Comparison of ENCODE assay signal across 26 mouse cellular contexts in the genomic region with DNA sequence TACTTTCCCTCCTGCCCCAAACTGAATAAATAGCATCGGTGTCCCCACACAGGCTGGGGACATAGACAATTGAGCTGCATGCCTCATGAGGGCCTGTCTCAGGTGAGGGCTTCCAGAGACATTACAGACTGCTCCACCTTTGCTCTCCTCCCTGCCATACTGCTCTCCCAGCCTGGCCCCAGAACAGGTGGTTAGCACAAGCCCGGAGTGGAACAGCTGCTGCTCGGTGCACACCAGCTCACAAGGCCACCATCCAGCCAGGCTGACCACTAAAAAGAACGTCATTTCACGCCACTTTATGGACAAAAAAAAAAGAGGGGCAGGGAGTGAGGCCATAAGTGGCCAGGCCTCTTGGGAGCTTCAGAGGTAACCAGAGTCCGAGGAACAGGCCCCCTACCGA. TPM values are rescaled to one million over a fixed set of nuclear protein-coding genes. Genes with fewer than 3 reads are reported as not detected.
DNase-seq lines count a peak whose midpoint lies in the region; ATAC-seq and TF ChIP-seq lines count a peak whose summit lies in the region.
"Had no signal": no experiment of that assay in that cellular context is flagged by ENCODE, and none has a peak within 500 bp of the region (broad histone marks: within the 10 kb centered on the region; RNA-seq: fewer than 3 reads in every experiment).

No protein-coding gene starts in this region.

- no peak for ATAC-seq in hindbrain, embryonic 13.5 days (ENCODE audit: low FRiP score)
- ATAC-seq in hindbrain, embryonic 11.5 days (ENCODE audit: low FRiP score): no peak
- ATAC-seq in neural tube, embryonic 11.5 days (ENCODE audit: insufficient read depth, low FRiP score, low TSS enrichment): no peak
- no peak for ATAC-seq in neural tube, embryonic 15.5 days (ENCODE audit: low FRiP score)
- ATAC-seq: activated CD4-positive, CD25-positive, alpha-beta regulatory T cell, adult 4 months; CD4-positive, CD25-positive, alpha-beta regulatory T cell, adult 4 months; forebrain, embryonic 14.5 days; forebrain, embryonic 16.5 days; Patski had no signal

- H3K36me3 ChIP-seq in hindbrain, embryonic 13.5 days: peaks cover 91% of the 10 kb centered on the region
- H3K36me3 ChIP-seq in hindbrain, embryonic 11.5 days (ENCODE audit: control insufficient read depth, insufficient read depth, low read length): peaks cover 27% of the 10 kb centered on the region
- peaks cover 35% of the 10 kb centered on the region for H3K36me3 ChIP-seq in neural tube, embryonic 11.5 days (ENCODE audit: control insufficient read depth, insufficient read depth, low read length)
- peaks cover 69% of the 10 kb centered on the region for H3K36me3 ChIP-seq in neural tube, embryonic 15.5 days
- H3K36me3 ChIP-seq in myocyte (ENCODE audit: control insufficient read depth, insufficient read depth): peaks cover 30% of the 10 kb centered on the region

- no peak for DNase-seq in hindbrain, embryonic 11.5 days (ENCODE audit: low spot score)
- DNase-seq in neural tube, embryonic 11.5 days (ENCODE audit: low spot score): no peak
- DNase-seq: adrenal gland, adult 8-10 months; adrenal gland, postnatal 14 days; adrenal gland, postnatal 36 days; B cell, adult 2 months; cerebellum, adult 11-12 months; cerebellum, adult 2 months; cerebellum, adult 9-10 months; cerebellum, postnatal 10 days; cerebellum, postnatal 25 days had no signal

- no peaks in the 10 kb centered on the region for H3K9me3 ChIP-seq in hindbrain, embryonic 13.5 days
- H3K9me3 ChIP-seq in hindbrain, embryonic 11.5 days (ENCODE audit: control insufficient read depth, low read length): no peaks in the 10 kb centered on the region
- no peaks in the 10 kb centered on the region for H3K9me3 ChIP-seq in neural tube, embryonic 11.5 days (ENCODE audit: control insufficient read depth, low read length)
- no peaks in the 10 kb centered on the region for H3K9me3 ChIP-seq in neural tube, embryonic 15.5 days (replicated peaks)
- H3K9me3 ChIP-seq: embryonic facial prominence, embryonic 10.5 days; embryonic facial prominence, embryonic 12.5 days; forebrain, embryonic 10.5 days; forebrain, embryonic 12.5 days; G1E had no signal

- H3K4me3 ChIP-seq in hindbrain, embryonic 13.5 days: no peak overlapping the region
- no peak overlapping the region for H3K4me3 ChIP-seq in hindbrain, embryonic 11.5 days (ENCODE audit: low read depth, low read length)
- no peak overlapping the region for H3K4me3 ChIP-seq in neural tube, embryonic 11.5 days (ENCODE audit: low read depth, low read length)
- no peak overlapping the region for H3K4me3 ChIP-seq in neural tube, embryonic 15.5 days (replicated peaks)
- H3K4me3 ChIP-seq in myocyte: no peak overlapping the region
- H3K4me3 ChIP-seq: embryonic facial prominence, embryonic 10.5 days; embryonic facial prominence, embryonic 12.5 days; erythroblast, embryonic 14.5 days; forebrain, embryonic 10.5 days; forebrain, embryonic 12.5 days had no signal

- WGBS in hindbrain, embryonic 13.5 days: 72% methylated on average over 7 of the region's 7 CpGs
- 78% methylated on average over 7 of the region's 7 CpGs for WGBS in hindbrain, embryonic 11.5 days
- WGBS in neural tube, embryonic 11.5 days: 67% methylated on average over 7 of the region's 7 CpGs
- 59% methylated on average over 7 of the region's 7 CpGs for WGBS in neural tube, embryonic 15.5 days

- H3ac ChIP-seq in myocyte (ENCODE audit: control insufficient read depth, insufficient read length): no peak overlapping the region

- TF ChIP-seq POLR2A in myocyte (IDR thresholded peaks at IDR 0.05; ENCODE audit: insufficient read length, low read depth): no peak

- no peaks in the 10 kb centered on the region for H3K27me3 ChIP-seq in hindbrain, embryonic 13.5 days
- no peaks in the 10 kb centered on the region for H3K27me3 ChIP-seq in hindbrain, embryonic 11.5 days (ENCODE audit: control insufficient read depth, insufficient read depth, low read length)
- H3K27me3 ChIP-seq in neural tube, embryonic 11.5 days (ENCODE audit: control insufficient read depth, insufficient read depth, low read length): no peaks in the 10 kb centered on the region
- no peaks in the 10 kb centered on the region for H3K27me3 ChIP-seq in neural tube, embryonic 15.5 days (replicated peaks)
- H3K27me3 ChIP-seq in myocyte (ENCODE audit: control insufficient read depth, insufficient read depth, insufficient read length): no peaks in the 10 kb centered on the region
- H3K27me3 ChIP-seq: CH12.LX; embryonic facial prominence, embryonic 12.5 days; forebrain, embryonic 12.5 days; Patski had no signal

- peaks cover 15% of the 10 kb centered on the region for H3K4me1 ChIP-seq in hindbrain, embryonic 13.5 days (replicated peaks)
- no peaks in the 10 kb centered on the region for H3K4me1 ChIP-seq in hindbrain, embryonic 11.5 days (replicated peaks; ENCODE audit: control insufficient read depth, insufficient read depth, low read length)
- peaks cover 28% of the 10 kb centered on the region for H3K4me1 ChIP-seq in neural tube, embryonic 11.5 days (ENCODE audit: control insufficient read depth, insufficient read depth, low read length)
- peaks cover 18% of the 10 kb centered on the region; the same call in 1 of the 2 replicates for H3K4me1 ChIP-seq in neural tube, embryonic 15.5 days
- H3K4me1 ChIP-seq: embryonic facial prominence, embryonic 12.5 days had no signal

- H3K9ac ChIP-seq in hindbrain, embryonic 13.5 days: no peak overlapping the region
- H3K9ac ChIP-seq in hindbrain, embryonic 11.5 days (ENCODE audit: low read depth, low read length): no peak overlapping the region
- peak overlapping the region; percentile 37 for H3K9ac ChIP-seq in neural tube, embryonic 11.5 days (ENCODE audit: low read length)
- no peak overlapping the region for H3K9ac ChIP-seq in neural tube, embryonic 15.5 days (replicated peaks)
- H3K9ac ChIP-seq: embryonic facial prominence, embryonic 12.5 days; forebrain, embryonic 12.5 days had no signal

- 0 out of 2 replicates have a peak overlapping the region, but pooled peaks have one; percentile 80 for H3K27ac ChIP-seq in hindbrain, embryonic 13.5 days
- H3K27ac ChIP-seq in hindbrain, embryonic 11.5 days (ENCODE audit: low read depth, low read length): no peak overlapping the region
- peak overlapping the region; percentile 96 for H3K27ac ChIP-seq in neural tube, embryonic 11.5 days (ENCODE audit: low read depth, low read length)
- H3K27ac ChIP-seq in neural tube, embryonic 15.5 days (replicated peaks): no peak overlapping the region; the same call in 1 of the 2 replicates
- H3K27ac ChIP-seq: embryonic facial prominence, embryonic 10.5 days; embryonic facial prominence, embryonic 12.5 days; forebrain, embryonic 10.5 days had no signal

- no peak overlapping the region for H3K4me2 ChIP-seq in hindbrain, embryonic 13.5 days
- H3K4me2 ChIP-seq in hindbrain, embryonic 11.5 days (replicated peaks; ENCODE audit: low read depth, low read length): no peak overlapping the region
- no peak overlapping the region for H3K4me2 ChIP-seq in neural tube, embryonic 11.5 days (ENCODE audit: low read depth)
- H3K4me2 ChIP-seq in neural tube, embryonic 15.5 days: no peak overlapping the region
- H3K4me2 ChIP-seq in myocyte (ENCODE audit: low read depth): no peak overlapping the region
- H3K4me2 ChIP-seq: embryonic facial prominence, embryonic 12.5 days; forebrain, embryonic 12.5 days had no signal

- no peaks in the 10 kb centered on the region for H3K79me2 ChIP-seq in myocyte (ENCODE audit: control insufficient read depth, insufficient read depth)

TF ChIP-seq in myocyte, 11 proteins besides CTCF, POLR2A, EP300 and RAD21 (continues in another document):
- TF ChIP-seq MYOG (IDR thresholded peaks at IDR 0.05; ENCODE audit: control insufficient read depth in 1 of 3, insufficient read depth in 1 of 3, insufficient read length in 2 of 3, low read depth in 2 of 3) (peak in 2 of 3 experiments; percentile 88 to 91), POLR2AphosphoS2 (IDR thresholded peaks at IDR 0.05; ENCODE audit: insufficient read length, low read depth) (no peak)

RNA-seq across cellular contexts. Expression of a gene that starts 14.0 kb away (rescaled TPM):
- 2.5 and 3.3 TPM in 2 replicates for polyA plus RNA-seq in hindbrain, embryonic 13.5 days (2015; fragmentation: Nextera tagmentation; extraction: Ambion mirVana)
- 1.0 and 1.2 TPM in 2 replicates for polyA plus RNA-seq in hindbrain, embryonic 11.5 days (2014; fragmentation: Nextera tagmentation; extraction: Ambion mirVana)
- 0.49 and 1.3 TPM in 2 replicates for polyA plus RNA-seq in neural tube, embryonic 11.5 days (2014; fragmentation: Nextera tagmentation; extraction: Ambion mirVana)
- polyA plus RNA-seq in neural tube, embryonic 15.5 days (2015; fragmentation: Nextera tagmentation; extraction: Ambion mirVana): 3.3 and 4.8 TPM in 2 replicates
- polyA plus RNA-seq in myocyte (2012; fragmentation: generic; extraction: Trizol): 0.14 TPM
- polyA plus RNA-seq: erythroblast, embryonic 14.5 days; G1E had no signal

RNA-seq across cellular contexts. Expression of a gene that starts 19.0 kb away (rescaled TPM):
- polyA plus RNA-seq in hindbrain, embryonic 13.5 days (2015; fragmentation: Nextera tagmentation; extraction: Ambion mirVana): 53.2 TPM in 2 replicates
- 57.7 and 69.3 TPM in 2 replicates for polyA plus RNA-seq in hindbrain, embryonic 11.5 days (2014; fragmentation: Nextera tagmentation; extraction: Ambion mirVana)
- polyA plus RNA-seq in neural tube, embryonic 11.5 days (2014; fragmentation: Nextera tagmentation; extraction: Ambion mirVana): 75.3 and 82.7 TPM in 2 replicates
- polyA plus RNA-seq in neural tube, embryonic 15.5 days (2015; fragmentation: Nextera tagmentation; extraction: Ambion mirVana): 66.1 and 71.0 TPM in 2 replicates
- 88.8 TPM for polyA plus RNA-seq in myocyte (2012; fragmentation: generic; extraction: Trizol)
- polyA plus RNA-seq: activated CD4-positive, CD25-positive, alpha-beta regulatory T cell, adult 4 months; CD4-positive, CD25-positive, alpha-beta regulatory T cell, adult 4 months had no signal

RNA-seq across cellular contexts. Expression of a gene that starts 23.8 kb away (rescaled TPM):
- polyA plus RNA-seq in hindbrain, embryonic 13.5 days (2015; fragmentation: Nextera tagmentation; extraction: Ambion mirVana): 913 and 965 TPM in 2 replicates
- polyA plus RNA-seq in hindbrain, embryonic 11.5 days (2014; fragmentation: Nextera tagmentation; extraction: Ambion mirVana): 1,168 and 1,191 TPM in 2 replicates
- polyA plus RNA-seq in neural tube, embryonic 11.5 days (2014; fragmentation: Nextera tagmentation; extraction: Ambion mirVana): 1,230 and 1,275 TPM in 2 replicates
- 774 and 869 TPM in 2 replicates for polyA plus RNA-seq in neural tube, embryonic 15.5 days (2015; fragmentation: Nextera tagmentation; extraction: Ambion mirVana)
- polyA plus RNA-seq in myocyte (2012; fragmentation: generic; extraction: Trizol): 3,571 TPM

RNA-seq across cellular contexts. Expression of a gene that starts 30.7 kb away (rescaled TPM):
- polyA plus RNA-seq in hindbrain, embryonic 13.5 days (2015; fragmentation: Nextera tagmentation; extraction: Ambion mirVana): 7.0 and 8.3 TPM in 2 replicates
- 6.8 and 9.5 TPM in 2 replicates for polyA plus RNA-seq in hindbrain, embryonic 11.5 days (2014; fragmentation: Nextera tagmentation; extraction: Ambion mirVana)
- polyA plus RNA-seq in neural tube, embryonic 11.5 days (2014; fragmentation: Nextera tagmentation; extraction: Ambion mirVana): 9.1 and 9.9 TPM in 2 replicates
- polyA plus RNA-seq in neural tube, embryonic 15.5 days (2015; fragmentation: Nextera tagmentation; extraction: Ambion mirVana): 19.3 and 20.0 TPM in 2 replicates
- 17.4 TPM for polyA plus RNA-seq in myocyte (2012; fragmentation: generic; extraction: Trizol)

RNA-seq across cellular contexts. Expression of a gene that starts 30.7 kb away (rescaled TPM):
- 6.6 and 6.7 TPM in 2 replicates for polyA plus RNA-seq in hindbrain, embryonic 13.5 days (2015; fragmentation: Nextera tagmentation; extraction: Ambion mirVana)
- polyA plus RNA-seq in hindbrain, embryonic 11.5 days (2014; fragmentation: Nextera tagmentation; extraction: Ambion mirVana): 5.2 and 7.0 TPM in 2 replicates
- 6.6 and 7.8 TPM in 2 replicates for polyA plus RNA-seq in neural tube, embryonic 11.5 days (2014; fragmentation: Nextera tagmentation; extraction: Ambion mirVana)
- polyA plus RNA-seq in neural tube, embryonic 15.5 days (2015; fragmentation: Nextera tagmentation; extraction: Ambion mirVana): 7.0 and 9.7 TPM in 2 replicates
- 9.6 TPM for polyA plus RNA-seq in myocyte (2012; fragmentation: generic; extraction: Trizol)

Comparison
In these comparisons a context has a peak if more than half of its experiments do, and no peak if none do; other contexts are left out.
1. H3K27ac ChIP-seq: peak in hindbrain, embryonic 13.5 days (single experiment) and neural tube, embryonic 11.5 days (single experiment); none in hindbrain, embryonic 11.5 days (single experiment) and neural tube, embryonic 15.5 days (single experiment).